23 mouse cellular contexts compared by ENCODE assay signal in genomic region chr1:176851401-176851800, GRCm38 (mm10). TPM values are rescaled to one million over a fixed set of nuclear protein-coding genes. Genes with fewer than 3 reads are reported as not detected.
A peak's percentile ranks its signal among the peaks of the same experiment; 100 is the strongest.
DNase-seq lines count a peak whose midpoint lies in the region; ATAC-seq lines count a peak whose summit lies in the region.
"Had no signal": no experiment of that assay in that cellular context is flagged by ENCODE, and none has a peak within 500 bp of the region (broad histone marks: within the 10 kb centered on the region; RNA-seq: fewer than 3 reads in every experiment).

No protein-coding gene starts in this region.

- ATAC-seq in cerebellum, adult (ENCODE audit: insufficient number of reproducible peaks, low FRiP score, low TSS enrichment), result no peak
- ATAC-seq: forebrain, embryonic 15.5 days; hindbrain, postnatal 0 days; intestine, embryonic 15.5 days; lung, postnatal 0 days; midbrain, embryonic 13.5 days had no signal

- peak; percentile 55 for DNase-seq in adrenal gland, adult 2 months
- no peak for DNase-seq in adrenal gland, postnatal 4 days (ENCODE audit: low spot score in 2 of 2)
- peak; percentile 74 for DNase-seq in heart, adult 11 months
- no peak for DNase-seq in heart, postnatal 4 days
- DNase-seq in right cerebral cortex, adult 18-20 months, result peak; percentile 67
- no peak for DNase-seq in right cerebral cortex, postnatal 36 days (ENCODE audit: low spot score in 2 of 2)
- DNase-seq: cerebellum, adult 11-12 months; cerebellum, adult 9-11 months; embryo, embryonic 11 days; gastrocnemius, postnatal 14 days; kidney, adult 2 months; liver, embryonic 13.5 days; lung, adult 18-20 months; lung, postnatal 4 days; right cerebral cortex, postnatal 4 days; thymus, adult 18-20 months; thymus, postnatal 25 days had no signal

RNA-seq across cellular contexts. Expression of gene Sdccag8, which starts 36.9 kb away (rescaled TPM):
- total RNA-seq in adrenal gland, adult 2 months (2021), result 10 to 100 TPM in 1 of 2 experiments, 1 to 10 TPM in 1; 8.3 to 11.1 TPM
- polyA plus RNA-seq in adrenal gland, adult 2 months (2012; rRNA removed), result 2.1 and 2.3 TPM in 2 replicates
- total RNA-seq in adrenal gland, postnatal 4 days (2021), result 10 to 100 TPM in 1 of 2 experiments, 1 to 10 TPM in 1; 8.9 to 12.9 TPM
- 1 to 10 TPM; 3.5 to 3.6 TPM for total RNA-seq in heart, postnatal 4 days (2021)

RNA-seq across cellular contexts. Expression of gene Cep170, which starts 37.5 kb away (rescaled TPM):
- 10 to 100 TPM; 32.3 to 37.8 TPM for total RNA-seq in adrenal gland, adult 2 months (2021)
- 1.7 and 2.2 TPM in 2 replicates for polyA plus RNA-seq in adrenal gland, adult 2 months (2012; rRNA removed)
- 10 to 100 TPM; 42.7 to 43.6 TPM for total RNA-seq in adrenal gland, postnatal 4 days (2021)
- 10 to 100 TPM; 40.4 to 46.8 TPM for total RNA-seq in heart, postnatal 4 days (2021)

Comparison
In these comparisons a context has a peak if more than half of its experiments do, and no peak if none do; other contexts are left out.
1. DNase-seq: peak in adrenal gland, adult 2 months (single experiment), heart, adult 11 months (single experiment) and right cerebral cortex, adult 18-20 months (single experiment); none in adrenal gland, postnatal 4 days (0 of 2), heart, postnatal 4 days (single experiment) and right cerebral cortex, postnatal 36 days (0 of 2).